Mouse (Mus musculus) ES-E14 (cell line): Measurements from ENCODE around the gene Ap1s2. TPM values are rescaled to one million over a fixed set of nuclear protein-coding genes. Genes with fewer than 3 reads are reported as not detected.

Experiments used
- DNase-seq: peaks from one replicate; pipeline ENCODE4 v3.0.0-alpha.2; 2013; ENCODE audit warnings: low read depth, low spot score
- H3K27ac ChIP-seq: 2 replicates; pipeline ENCODE4 v1.5.1; 2012; ENCODE audit warnings: low read depth, mild to moderate bottlenecking, low read length, moderate library complexity, mixed read lengths; ENCODE audit not compliant: poor library complexity, insufficient read depth, severe bottlenecking
- H3K36me3 ChIP-seq: 2 replicates; pipeline ENCODE4 v1.6.1; 2012; ENCODE audit warnings: mild to moderate bottlenecking, low read length, moderate library complexity, mixed read lengths; ENCODE audit not compliant: control insufficient read depth, poor library complexity, insufficient read depth, severe bottlenecking
- H3K4me1 ChIP-seq, 2 experiments: fragments of 150-350 bp in 1 of 2; sonication (generic) in 1 of 2; 2 replicates each; pipeline ENCODE4 v1.6.1; 2012; ENCODE audit warnings: low read length in 2 of 2, mild to moderate bottlenecking in 1 of 2, mixed read lengths in 1 of 2; ENCODE audit not compliant: control insufficient read depth in 2 of 2, insufficient read depth in 2 of 2, poor library complexity in 1 of 2
- H3K4me3 ChIP-seq, 2 experiments: fragments of 150-350 bp in 1 of 2; sonication (generic) in 1 of 2; 2 replicates each; pipeline ENCODE4 v1.5.1; 2012; ENCODE audit warnings: low read length in 2 of 2, low read depth in 1 of 2, mild to moderate bottlenecking in 1 of 2, mixed read lengths in 1 of 2; ENCODE audit not compliant: insufficient read depth in 1 of 2, poor library complexity in 1 of 2, severe bottlenecking in 1 of 2
- H3K9ac ChIP-seq: 2 replicates; pipeline ENCODE4 v1.6.1; 2012; ENCODE audit warnings: low read depth, mild to moderate bottlenecking, low read length, mixed read lengths; ENCODE audit not compliant: poor library complexity, insufficient read depth, severe bottlenecking
- H3K9me3 ChIP-seq: fragments of 150-350 bp; sonication (generic); 2 replicates; pipeline ENCODE4 v1.6.1; 2012; ENCODE audit warnings: low read depth, mild to moderate bottlenecking, low read length; ENCODE audit not compliant: control insufficient read depth, insufficient read depth
- MAFK ChIP-seq: IDR thresholded peaks from 2 replicates; pipeline ENCODE4 v1.6.1; 2014; ENCODE audit warnings: mild to moderate bottlenecking, low read depth, low read length, inconsistent platforms; ENCODE audit not compliant: insufficient read depth
- ZNF384 ChIP-seq: IDR thresholded peaks from 2 replicates; pipeline ENCODE4 v1.6.1; 2012; ENCODE audit warnings: low read depth, low read length, inconsistent platforms
- in situ Hi-C, 2 experiments: fragments of 600-800 bp; cut with MboI; formaldehyde crosslinking; loops; one replicate each; pipeline ENCODE4 v1.15.1; 2025; ENCODE audit warnings: low sequenced_read_pairs in 2 of 2, inconsistent platforms in 1 of 2; ENCODE audit not compliant: unreplicated experiment in 2 of 2
- total RNA-seq: library from RNA; depleted of rRNA; stranded (reverse); fragments of 300-350 nt; gene quantifications from 2 replicates; pipeline ENCODE4 v1.2.3, GENCODE M21; 2012; rRNA removed

Gene Ap1s2
- total RNA-seq, 1 experiment = 15.4 TPM

DNA sequence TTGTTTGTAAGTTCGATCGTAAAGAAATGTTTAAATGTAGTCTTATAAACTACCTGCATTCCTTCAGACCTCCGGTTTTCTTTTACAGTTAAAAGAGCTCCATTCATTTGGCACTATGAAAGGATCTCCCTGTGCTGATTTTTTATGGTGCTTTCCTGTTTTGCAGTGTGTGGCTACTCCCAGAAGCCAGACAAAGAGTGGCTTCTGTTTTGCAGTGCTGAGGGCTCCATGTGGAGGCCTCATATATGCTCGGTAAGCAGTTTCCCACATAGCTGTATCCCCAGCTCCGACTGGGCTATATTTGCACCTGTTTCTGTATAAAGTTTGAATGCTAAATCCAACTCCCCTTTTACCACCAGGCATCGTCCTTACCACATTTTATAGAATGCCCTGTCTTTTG lies 73.3 kb downstream of the Ap1s2 start:
- no peak overlapping the region for H3K4me3 ChIP-seq
- no peaks in the 10 kb centered on the region for H3K4me1 ChIP-seq
- TF ChIP-seq MAFK = no peak
- no peak for TF ChIP-seq ZNF384
- no peak overlapping the region for H3K9ac ChIP-seq
- no peak for DNase-seq
- in situ Hi-C loops = no loop called here
- no peaks in the 10 kb centered on the region for H3K36me3 ChIP-seq
- no peaks in the 10 kb centered on the region for H3K9me3 ChIP-seq
- no peak overlapping the region for H3K27ac ChIP-seq

Other genes with a start within 250 kb of the Ap1s2 start
- not detected in 2 replicates for gene Rnf138rt1, start 147.7 kb upstream of the Ap1s2 start, total RNA-seq
- gene Zrsr2, start 49.6 kb downstream of the Ap1s2 start, total RNA-seq = 31.9 and 36.9 TPM in 2 replicates
- 0.26 and 0.54 TPM in 2 replicates for gene Car5b, start 119.0 kb downstream of the Ap1s2 start, total RNA-seq
- gene Siah1b, start 167.5 kb downstream of the Ap1s2 start, total RNA-seq = 21.8 and 29.9 TPM in 2 replicates
- gene Cltrn, start 179.8 kb downstream of the Ap1s2 start, total RNA-seq = not detected in 2 replicates
- not detected in 2 replicates for gene Ace2, start 230.3 kb downstream of the Ap1s2 start, total RNA-seq